Mouse (Mus musculus) midbrain, embryonic 14.5 days (tissue): Measurements from ENCODE around the gene Hist1h3e. TPM values are rescaled to one million over a fixed set of nuclear protein-coding genes. Genes with fewer than 3 reads are reported as not detected.

Source experiments
- ATAC-seq: fragments of 200-750 bp; cut with Nextera tagmentation; 2 replicates; pipeline ENCODE4 v1.8.0; 2017; ENCODE audit warnings: moderate number of reproducible peaks, moderate library complexity; ENCODE audit not compliant: low FRiP score, low TSS enrichment
- DNase-seq: peaks from one replicate; pipeline ENCODE4 v3.0.0-alpha.2; 2015
- H3K27ac ChIP-seq: fragments of 300-500 bp; sonication (generic); replicated peaks from 2 replicates; pipeline ENCODE4 v1.5.1; 2014; ENCODE audit warnings: mild to moderate bottlenecking, low read depth, low read length, moderate library complexity
- H3K27me3 ChIP-seq: fragments of 300-500 bp; sonication (generic); 2 replicates; pipeline ENCODE4 v1.6.1; 2014; ENCODE audit warnings: low read length, control low read depth, mixed read lengths; ENCODE audit not compliant: control insufficient read depth, insufficient read depth
- H3K36me3 ChIP-seq: fragments of 300-500 bp; sonication (generic); 2 replicates; pipeline ENCODE4 v1.6.1; 2014; ENCODE audit warnings: low read length, control low read depth; ENCODE audit not compliant: control insufficient read depth, insufficient read depth
- H3K4me1 ChIP-seq: fragments of 300-500 bp; sonication (generic); 2 replicates; pipeline ENCODE4 v1.6.1; 2014; ENCODE audit warnings: mild to moderate bottlenecking, antibody characterized with exemption, low read length, control low read depth; ENCODE audit not compliant: control insufficient read depth, insufficient read depth
- H3K4me2 ChIP-seq: fragments of 300-500 bp; sonication (generic); 2 replicates; pipeline ENCODE4 v1.6.1; 2014; ENCODE audit warnings: mild to moderate bottlenecking, low read length, moderate library complexity
- H3K4me3 ChIP-seq: fragments of 300-500 bp; sonication (generic); replicated peaks from 2 replicates; pipeline ENCODE4 v1.5.1; 2014; ENCODE audit warnings: low read depth, low read length
- H3K9ac ChIP-seq: fragments of 300-500 bp; sonication (generic); replicated peaks from 2 replicates; pipeline ENCODE4 v1.6.1; 2014; ENCODE audit warnings: mild to moderate bottlenecking, low read length, moderate library complexity
- H3K9me3 ChIP-seq: fragments of 300-500 bp; sonication (generic); 2 replicates; pipeline ENCODE4 v1.6.1; 2016; ENCODE audit warnings: low read length, control low read depth, mixed read lengths; ENCODE audit not compliant: control insufficient read depth
- WGBS: fragments of 180-500 bp; shearing (Covaris S2); extraction: QIAGEN DNeasy Blood & Tissue Kit; methylation state at CpG from one replicate; pipeline ENCODE4 v1.1.7; 2014; 5-methylcytosine and 5-hydroxymethylcytosine counted together
- polyA plus RNA-seq: library from polyadenylated mRNA; unstranded; fragments of >200 nt; fragmentation: Nextera tagmentation; extraction: Ambion mirVana; gene quantifications from 2 replicates; pipeline ENCODE4 v1.2.1, GENCODE M21; 2014

Gene Hist1h3e
- polyA plus RNA-seq, 1 experiment from 2014 or later, result 3.8 TPM

DNA sequence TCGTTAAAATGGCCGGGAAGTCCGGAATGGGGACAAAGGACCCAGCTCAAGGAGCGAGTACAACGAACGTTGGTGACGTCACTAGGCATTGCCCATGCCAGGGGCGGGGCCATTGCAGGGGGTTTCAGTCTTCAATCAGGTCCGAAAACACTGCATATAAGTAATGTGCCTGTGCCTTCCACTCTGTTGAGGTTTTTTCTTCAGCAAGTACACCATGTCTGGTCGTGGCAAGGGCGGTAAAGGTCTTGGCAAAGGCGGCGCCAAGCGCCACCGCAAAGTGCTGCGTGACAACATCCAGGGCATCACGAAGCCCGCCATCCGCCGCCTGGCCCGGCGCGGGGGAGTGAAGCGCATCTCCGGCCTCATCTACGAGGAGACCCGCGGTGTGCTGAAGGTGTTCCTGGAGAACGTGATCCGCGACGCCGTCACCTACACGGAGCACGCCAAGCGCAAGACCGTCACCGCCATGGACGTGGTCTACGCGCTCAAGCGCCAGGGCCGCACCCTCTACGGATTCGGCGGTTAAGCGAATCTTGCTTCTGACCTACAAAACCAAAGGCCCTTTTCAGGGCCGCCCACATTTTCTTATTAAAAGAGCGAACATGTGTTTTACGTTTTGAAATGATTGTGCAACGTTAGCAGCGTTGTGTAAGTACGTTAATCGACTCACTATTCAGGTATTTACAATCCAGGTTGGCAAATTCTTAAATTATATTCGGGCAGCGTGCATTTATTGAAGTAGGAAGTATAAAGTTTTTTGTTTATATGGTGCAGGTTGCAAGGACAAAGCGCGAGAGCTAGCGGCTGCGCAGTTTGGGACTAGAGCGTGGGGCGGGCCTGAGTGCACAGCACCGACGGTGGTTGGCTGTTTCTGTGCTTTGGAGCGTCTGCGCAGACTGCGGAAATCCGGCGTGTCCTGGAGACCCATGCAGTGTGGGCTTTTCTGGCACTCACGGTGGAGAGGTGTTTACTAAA, 31.0 kb downstream of the Hist1h3e start, which contains the start of gene Hist1h4h:
Hist1h4h (plus strand) TSS at position 150 of the 975 bp plus-strand sequence.
- DNase-seq, result peak; percentile 100
- peaks cover 37% of the 10 kb centered on the region for H3K4me1 ChIP-seq
- WGBS, result under 1% methylated on average over 59 of the region's 70 CpGs
- peak within 1 kb of the TSS; percentile 63 for H3K4me3 ChIP-seq
- H3K27ac ChIP-seq, result peak within 1 kb of the TSS; percentile 93
- no peaks in the 10 kb centered on the region for H3K36me3 ChIP-seq
- H3K9me3 ChIP-seq, result no peaks in the 10 kb centered on the region
- no peaks in the 10 kb centered on the region for H3K27me3 ChIP-seq
- peak; percentile 87 for ATAC-seq
- H3K4me2 ChIP-seq, result peak within 1 kb of the TSS; percentile 79
- peak within 1 kb of the TSS; percentile 68 for H3K9ac ChIP-seq

DNA sequence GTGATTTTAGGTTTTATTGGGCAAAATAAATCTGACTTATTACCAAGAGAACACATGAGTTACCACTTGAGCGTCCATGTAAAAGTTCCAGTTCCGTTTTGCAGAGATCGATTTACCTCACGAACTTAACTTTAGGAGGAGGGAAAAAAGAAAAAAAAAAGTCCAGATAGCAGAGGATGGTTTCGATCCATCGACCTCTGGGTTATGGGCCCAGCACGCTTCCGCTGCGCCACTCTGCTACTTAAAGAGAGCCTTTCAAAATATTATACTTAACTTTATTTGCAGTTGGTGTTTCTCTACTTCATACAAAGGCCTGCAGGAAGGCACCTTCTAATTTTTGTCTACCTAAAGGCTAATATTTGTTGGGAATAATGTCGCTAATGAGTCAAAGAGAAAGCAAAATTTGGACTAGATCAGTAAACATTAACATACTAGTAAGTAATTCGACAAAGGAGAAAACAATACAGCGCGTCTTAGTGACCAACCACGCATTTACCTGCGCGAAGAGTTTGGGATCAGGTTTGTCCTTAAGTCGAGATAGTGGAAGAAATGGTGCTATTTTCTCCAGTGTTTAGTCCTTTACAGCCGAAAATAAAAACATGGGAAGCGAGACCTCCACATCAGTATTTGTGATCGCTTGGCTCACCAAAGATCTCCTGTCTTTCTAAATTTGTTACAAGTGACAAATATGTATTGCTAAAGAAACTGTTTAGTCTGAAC, 31.8 kb downstream of the Hist1h3e start:
- H3K4me2 ChIP-seq, result peak overlapping the region; percentile 79
- under 1% methylated on average over 20 of the region's 20 CpGs for WGBS
- DNase-seq (peak; percentile 81), ATAC-seq (peak; percentile 5; the same call in 1 of the 2 replicates)
- H3K9ac ChIP-seq, result peak overlapping the region; percentile 68
- H3K27me3 ChIP-seq, result no peaks in the 10 kb centered on the region
- no peaks in the 10 kb centered on the region for H3K9me3 ChIP-seq
- peaks cover 37% of the 10 kb centered on the region for H3K4me1 ChIP-seq
- peak overlapping the region; percentile 93 for H3K27ac ChIP-seq
- no peaks in the 10 kb centered on the region for H3K36me3 ChIP-seq
- H3K4me3 ChIP-seq, result peak overlapping the region; percentile 63

DNA sequence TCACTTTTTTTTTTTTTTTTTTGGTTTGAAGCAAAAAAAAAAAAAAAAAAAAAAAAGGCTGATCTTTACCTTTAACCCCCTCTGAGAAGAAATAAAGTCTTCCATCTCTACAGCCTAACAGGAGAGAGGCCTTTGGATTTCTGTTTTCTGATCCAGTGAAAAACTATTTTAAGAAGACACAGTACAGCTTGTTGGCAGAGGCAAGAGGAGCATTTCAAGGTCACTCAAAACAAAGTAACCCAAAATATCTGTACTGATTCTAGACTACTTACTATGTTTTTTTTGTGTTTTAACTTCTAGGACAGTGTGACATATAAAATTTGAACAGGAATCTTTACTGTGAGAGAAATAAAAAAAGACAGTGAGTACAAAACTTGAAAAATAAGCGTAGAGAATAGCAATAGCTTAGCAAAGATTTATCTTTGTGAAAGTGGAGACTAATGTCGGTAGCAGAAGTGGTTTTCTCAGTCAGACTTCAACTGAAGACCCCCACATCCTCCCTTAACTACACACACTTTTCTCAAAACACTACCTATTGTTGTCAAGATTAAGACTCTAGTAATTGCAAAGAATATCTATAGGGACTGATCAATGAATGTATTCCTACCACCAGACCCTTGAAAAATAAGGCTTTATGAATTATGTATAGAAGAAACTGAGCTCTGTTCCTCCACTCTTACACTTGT, 32.5 kb downstream of the Hist1h3e start:
- peak overlapping the region; percentile 63 for H3K4me3 ChIP-seq
- peak overlapping the region; percentile 93 for H3K27ac ChIP-seq
- 28% methylated on average over 2 of the region's 2 CpGs for WGBS
- no peak for ATAC-seq
- H3K4me2 ChIP-seq, result peak overlapping the region; percentile 79
- peak overlapping the region; percentile 68; the same call in 1 of the 2 replicates for H3K9ac ChIP-seq
- DNase-seq, result no peak
- H3K9me3 ChIP-seq, result no peaks in the 10 kb centered on the region
- H3K36me3 ChIP-seq, result no peaks in the 10 kb centered on the region
- peaks cover 35% of the 10 kb centered on the region for H3K4me1 ChIP-seq
- H3K27me3 ChIP-seq, result no peaks in the 10 kb centered on the region

DNA sequence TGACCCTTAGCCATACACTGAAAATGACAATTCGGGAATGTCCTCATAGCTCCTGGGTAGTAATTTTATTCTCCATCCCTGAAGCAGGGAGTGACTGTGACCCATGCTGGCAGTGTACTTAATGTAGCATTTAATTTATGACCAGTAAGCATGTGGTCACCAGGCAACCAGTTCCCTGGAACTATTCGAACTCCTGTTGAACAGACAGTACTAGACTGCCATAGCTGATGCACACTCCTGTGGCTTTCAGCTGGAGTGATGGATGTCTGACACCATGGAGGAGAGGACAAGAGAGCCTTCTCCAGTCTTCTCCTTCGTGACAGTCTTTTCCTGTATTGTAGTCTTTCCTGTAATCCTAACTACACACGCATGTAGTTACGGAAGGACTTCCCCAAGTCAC, 33.2 kb downstream of the Hist1h3e start:
- DNase-seq, result no peak
- no peak overlapping the region; the same call in 1 of the 2 replicates for H3K4me2 ChIP-seq
- no peak overlapping the region for H3K9ac ChIP-seq
- no peaks in the 10 kb centered on the region for H3K27me3 ChIP-seq
- H3K4me1 ChIP-seq, result peaks cover 29% of the 10 kb centered on the region
- H3K9me3 ChIP-seq, result no peaks in the 10 kb centered on the region
- 78% methylated on average over 5 of the region's 5 CpGs for WGBS
- no peak overlapping the region for H3K4me3 ChIP-seq
- H3K27ac ChIP-seq, result no peak overlapping the region
- no peak for ATAC-seq
- H3K36me3 ChIP-seq, result no peaks in the 10 kb centered on the region

DNA sequence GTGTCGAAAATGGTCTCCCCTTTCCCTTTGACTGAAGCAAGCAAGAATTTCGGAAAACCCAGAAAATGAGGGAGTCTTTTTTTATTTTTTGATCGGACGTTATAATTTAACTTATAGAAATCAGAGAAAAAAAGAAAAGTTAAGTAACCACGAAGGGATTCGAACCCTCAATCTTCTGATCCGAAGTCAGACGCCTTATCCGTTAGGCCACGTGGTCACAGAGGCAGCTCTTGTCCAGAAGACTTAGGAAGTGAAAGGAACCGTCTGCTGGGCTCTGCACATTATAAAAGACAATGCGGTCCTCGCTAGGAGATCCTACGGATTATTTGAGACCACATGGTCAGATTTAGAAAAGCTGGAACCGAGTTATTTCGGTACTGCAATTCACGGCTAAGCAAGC, 35.9 kb downstream of the Hist1h3e start:
- WGBS, result under 1% methylated on average over 17 of the region's 17 CpGs

DNA sequence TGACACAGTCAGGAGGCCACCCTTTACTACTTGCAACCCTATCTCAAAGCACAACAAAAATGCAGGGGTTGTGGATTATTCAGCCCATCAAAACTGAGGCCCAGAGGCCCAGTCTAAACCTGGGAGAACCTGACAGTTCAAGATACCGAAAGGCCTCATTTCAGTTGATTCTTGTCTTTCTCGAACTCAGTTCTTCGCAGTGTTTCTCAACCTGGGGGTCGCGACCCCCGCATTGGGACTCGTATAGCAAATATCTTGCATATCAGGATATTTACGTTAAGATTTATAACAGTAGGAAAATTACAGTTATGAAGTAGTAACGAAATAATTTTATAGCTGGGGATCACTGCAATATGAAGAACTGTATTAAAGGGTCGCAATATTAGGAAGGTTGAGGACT, 36.3 kb downstream of the Hist1h3e start:
- DNase-seq, result peak; percentile 65
- H3K27ac ChIP-seq, result no peak overlapping the region
- no peak overlapping the region for H3K9ac ChIP-seq
- H3K4me2 ChIP-seq, result peak overlapping the region; percentile 59
- 2% methylated on average over 10 of the region's 10 CpGs for WGBS
- H3K4me3 ChIP-seq, result peak overlapping the region; percentile 46
- H3K27me3 ChIP-seq, result no peaks in the 10 kb centered on the region
- no peak for ATAC-seq
- H3K36me3 ChIP-seq, result no peaks in the 10 kb centered on the region
- 0 out of 2 replicates have a peak, but pooled peaks cover 11% of the 10 kb centered on the region for H3K4me1 ChIP-seq
- no peaks in the 10 kb centered on the region for H3K9me3 ChIP-seq

More for the DNA sequence above, 35.9 kb downstream of the Hist1h3e start:
- H3K4me1 ChIP-seq, result 0 out of 2 replicates have a peak, but pooled peaks cover 11% of the 10 kb centered on the region
- DNase-seq (peak; percentile 97), ATAC-seq (peak; percentile 60; the same call in 1 of the 2 replicates)
- H3K9ac ChIP-seq, result peak overlapping the region; percentile 57
- H3K4me3 ChIP-seq, result peak overlapping the region; percentile 46
- no peaks in the 10 kb centered on the region for H3K9me3 ChIP-seq
- H3K4me2 ChIP-seq, result peak overlapping the region; percentile 59
- no peaks in the 10 kb centered on the region for H3K27me3 ChIP-seq
- peak overlapping the region; percentile 60; the same call in 1 of the 2 replicates for H3K27ac ChIP-seq
- H3K36me3 ChIP-seq, result no peaks in the 10 kb centered on the region

DNA sequence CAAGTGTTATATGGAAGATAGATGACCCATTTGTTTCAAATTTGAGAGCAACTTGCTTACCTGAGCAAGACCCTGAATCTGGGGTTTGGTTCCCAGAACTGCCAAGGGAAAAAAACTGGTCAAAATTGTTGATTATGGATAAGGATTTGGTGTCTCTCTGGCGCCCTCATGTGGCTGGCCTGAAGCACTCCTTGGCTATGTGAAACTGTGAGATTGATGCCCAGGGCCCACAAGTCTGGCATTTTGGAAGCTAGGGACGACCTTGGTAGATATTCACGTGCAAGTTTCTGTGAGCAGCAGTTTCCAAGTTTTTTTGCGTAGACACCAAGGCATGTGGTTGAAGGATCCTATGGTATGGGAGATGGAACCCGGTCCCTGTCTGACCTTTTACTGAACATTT, 37.5 kb downstream of the Hist1h3e start:
- Histone ChIP-seq H3K27ac (no peak overlapping the region), H3K4me1 (0 out of 2 replicates have a peak, but pooled peaks cover 8% of the 10 kb centered on the region), H3K4me2 (0 out of 2 replicates have a peak overlapping the region, but pooled peaks have one; percentile 10), H3K36me3 (no peaks in the 10 kb centered on the region), H3K27me3 (no peaks in the 10 kb centered on the region), H3K4me3 (peak overlapping the region; percentile 12), H3K9me3 (no peaks in the 10 kb centered on the region), H3K9ac (no peak overlapping the region)
- WGBS, result 7% methylated on average over 5 of the region's 5 CpGs
- DNase-seq (peak; percentile 90), ATAC-seq (peak; percentile 51; the same call in 1 of the 2 replicates)

DNA sequence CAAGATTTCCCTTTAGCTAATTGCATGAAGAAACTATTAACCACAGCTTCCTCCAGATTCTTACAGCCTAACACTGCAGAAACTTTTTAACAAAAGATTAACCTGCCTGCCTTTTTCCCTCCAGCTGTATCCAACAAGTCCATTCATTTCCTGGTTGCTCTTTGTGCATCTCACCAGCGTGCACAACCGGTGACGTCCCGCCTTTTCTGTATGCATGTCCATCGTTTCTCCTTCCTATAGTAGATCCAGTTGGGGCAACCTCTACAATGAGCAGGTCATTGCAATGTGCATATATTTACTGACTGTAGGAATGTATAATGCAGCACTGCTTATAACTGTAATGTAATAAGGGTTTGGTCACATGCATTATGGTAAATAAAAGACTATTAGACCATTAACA, 38.2 kb downstream of the Hist1h3e start:
- no peak overlapping the region for H3K4me2 ChIP-seq
- 42% methylated on average over 5 of the region's 5 CpGs for WGBS
- 0 out of 2 replicates have a peak, but pooled peaks cover 6% of the 10 kb centered on the region for H3K4me1 ChIP-seq
- no peaks in the 10 kb centered on the region for H3K9me3 ChIP-seq
- H3K27ac ChIP-seq, result no peak overlapping the region
- H3K27me3 ChIP-seq, result no peaks in the 10 kb centered on the region
- H3K9ac ChIP-seq, result no peak overlapping the region
- no peak for DNase-seq
- H3K4me3 ChIP-seq, result no peak overlapping the region
- no peak for ATAC-seq
- H3K36me3 ChIP-seq, result no peaks in the 10 kb centered on the region
